Mouse (Mus musculus): ENCODE measurements at regions not wholly inside any gene's neighbourhood (a gene's known extent, or its start where the extent isn't known, plus 50 kb on each side); places are given as distances from the start of the nearest gene placed in this dataset.

DNA sequence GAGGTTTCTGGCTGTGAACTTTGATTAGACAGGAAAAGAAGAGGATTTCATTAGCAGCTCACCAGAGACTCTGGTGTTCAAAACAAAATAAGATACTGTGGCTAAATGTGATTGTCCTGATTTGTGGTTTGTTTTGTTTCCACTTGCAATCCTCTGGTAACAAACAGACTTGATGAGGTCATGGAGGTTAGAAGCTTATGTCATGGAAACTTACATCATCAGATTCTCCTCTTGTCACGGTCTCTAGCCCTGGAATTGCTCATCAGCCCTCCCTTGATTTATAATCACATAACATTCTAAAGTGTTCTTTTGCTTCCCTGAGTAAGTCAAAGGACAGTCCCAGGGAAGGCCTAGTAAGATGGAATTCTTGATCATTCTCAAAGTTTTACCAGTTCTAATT, 130.8 kb downstream of the Slc5a7 start:
- no peak overlapping the region for H3K27ac ChIP-seq (ENCODE audit: insufficient read depth, low read length)
- no peaks in the 10 kb centered on the region for H3K4me1 ChIP-seq (ENCODE audit: control insufficient read depth, insufficient read depth, low read length)
- WGBS: 55% methylated on average over 1 of the region's 1 CpGs
- DNase-seq: no peak
- H3K27me3 ChIP-seq (ENCODE audit: control insufficient read depth, insufficient read depth, low read length): no peaks in the 10 kb centered on the region
- TF ChIP-seq POLR2A (IDR thresholded peaks at IDR 0.05; ENCODE audit: borderline replicate concordance, insufficient read depth, low read length): no peak
- no peak for TF ChIP-seq CTCF (IDR thresholded peaks at IDR 0.05; ENCODE audit: borderline replicate concordance, insufficient read depth, low read depth, low read length)
- H3K4me3 ChIP-seq (replicated peaks; ENCODE audit: insufficient read depth, low read depth, low read length): no peak overlapping the region

DNA sequence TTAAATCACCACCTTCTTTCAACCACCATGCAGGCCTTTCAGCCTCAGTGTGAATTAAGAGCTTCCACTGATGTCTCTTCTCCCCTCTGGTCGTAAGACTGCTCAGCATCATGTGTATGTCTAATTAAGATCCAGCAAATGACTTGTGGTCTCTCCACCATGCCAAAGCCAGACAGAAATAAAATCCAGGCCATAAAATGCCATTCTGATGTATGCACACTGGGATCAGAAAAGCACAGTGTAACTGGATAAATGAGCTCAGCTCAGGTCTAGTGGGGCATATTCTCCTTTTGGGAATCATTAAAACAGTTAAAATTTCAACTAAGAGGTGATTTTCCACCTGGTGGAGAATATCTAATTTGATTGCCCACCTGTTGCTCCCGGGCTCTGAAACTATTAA, 136.5 kb downstream of the Slc5a7 start:
- DNase-seq: no peak
- WGBS: 80% methylated on average over 2 of the region's 2 CpGs
- Histone ChIP-seq H3K4me1 (ENCODE audit: control insufficient read depth, insufficient read depth, low read length) (no peaks in the 10 kb centered on the region), H3K4me3 (replicated peaks; ENCODE audit: insufficient read depth, low read depth, low read length) (no peak overlapping the region), H3K27me3 (ENCODE audit: control insufficient read depth, insufficient read depth, low read length) (no peaks in the 10 kb centered on the region), H3K27ac (ENCODE audit: insufficient read depth, low read length) (no peak overlapping the region)
- TF ChIP-seq CTCF (IDR thresholded peaks at IDR 0.05; ENCODE audit: borderline replicate concordance, insufficient read depth, low read depth, low read length): no peak

DNA sequence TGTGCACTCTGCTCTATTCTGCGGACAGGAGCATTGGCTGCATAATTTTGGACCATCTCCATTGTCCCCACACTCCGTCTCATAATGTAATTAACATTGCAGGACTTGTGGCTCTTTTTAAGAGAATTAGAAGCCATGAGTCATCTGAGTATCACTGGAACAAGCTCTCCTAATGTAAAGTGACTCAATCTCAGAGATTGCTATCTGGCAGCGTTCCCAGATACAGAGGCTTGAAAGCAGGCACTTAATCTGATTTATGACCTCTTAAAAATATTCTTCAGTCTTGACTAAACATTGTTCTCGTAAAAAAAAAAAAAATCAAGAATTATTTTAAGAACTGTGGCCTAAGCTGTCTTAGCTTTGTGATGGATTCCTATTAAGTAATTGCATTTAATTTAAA, 140.1 kb downstream of the Slc5a7 start:
- 31% methylated on average over 4 of the region's 4 CpGs for WGBS
- H3K27me3 ChIP-seq (ENCODE audit: control insufficient read depth, insufficient read depth, low read length): no peaks in the 10 kb centered on the region
- H3K4me1 ChIP-seq (ENCODE audit: control insufficient read depth, insufficient read depth, low read length): no peaks in the 10 kb centered on the region
- no peak for DNase-seq
- no peak for TF ChIP-seq CTCF (IDR thresholded peaks at IDR 0.05; ENCODE audit: borderline replicate concordance, insufficient read depth, low read depth, low read length)
- TF ChIP-seq POLR2A (IDR thresholded peaks at IDR 0.05; ENCODE audit: borderline replicate concordance, insufficient read depth, low read length): no peak
- H3K27ac ChIP-seq (ENCODE audit: insufficient read depth, low read length): no peak overlapping the region
- H3K4me3 ChIP-seq (replicated peaks; ENCODE audit: insufficient read depth, low read depth, low read length): no peak overlapping the region

DNA sequence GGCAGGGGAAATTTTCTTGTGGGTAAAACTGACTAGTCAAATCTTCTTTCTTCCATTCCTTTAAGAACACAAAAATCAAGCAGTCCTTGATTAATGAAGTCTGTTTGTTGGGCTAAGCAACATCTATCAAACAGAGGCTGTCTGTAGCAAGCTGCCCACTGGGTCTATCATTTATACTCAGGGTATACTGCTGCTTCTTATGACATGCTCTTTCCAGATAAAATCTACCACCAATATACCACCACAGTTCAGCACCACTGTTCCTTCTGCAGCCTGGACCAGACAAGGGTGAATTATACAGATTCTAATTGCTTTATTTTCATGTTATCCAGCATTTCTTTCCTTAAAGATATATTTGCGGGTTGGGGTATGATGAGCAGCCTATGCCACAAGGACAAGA, 140.5 kb downstream of the Slc5a7 start:
- H3K4me3 ChIP-seq (replicated peaks; ENCODE audit: insufficient read depth, low read depth, low read length): no peak overlapping the region
- 91% methylated on average over 1 of the region's 1 CpGs for WGBS
- H3K4me1 ChIP-seq (ENCODE audit: control insufficient read depth, insufficient read depth, low read length): no peaks in the 10 kb centered on the region
- H3K27ac ChIP-seq (ENCODE audit: insufficient read depth, low read length): no peak overlapping the region
- H3K27me3 ChIP-seq (ENCODE audit: control insufficient read depth, insufficient read depth, low read length): no peaks in the 10 kb centered on the region
- TF ChIP-seq CTCF (IDR thresholded peaks at IDR 0.05; ENCODE audit: borderline replicate concordance, insufficient read depth, low read depth, low read length) (no peak), POLR2A (IDR thresholded peaks at IDR 0.05; ENCODE audit: borderline replicate concordance, insufficient read depth, low read length) (no peak)
- DNase-seq: no peak

DNA sequence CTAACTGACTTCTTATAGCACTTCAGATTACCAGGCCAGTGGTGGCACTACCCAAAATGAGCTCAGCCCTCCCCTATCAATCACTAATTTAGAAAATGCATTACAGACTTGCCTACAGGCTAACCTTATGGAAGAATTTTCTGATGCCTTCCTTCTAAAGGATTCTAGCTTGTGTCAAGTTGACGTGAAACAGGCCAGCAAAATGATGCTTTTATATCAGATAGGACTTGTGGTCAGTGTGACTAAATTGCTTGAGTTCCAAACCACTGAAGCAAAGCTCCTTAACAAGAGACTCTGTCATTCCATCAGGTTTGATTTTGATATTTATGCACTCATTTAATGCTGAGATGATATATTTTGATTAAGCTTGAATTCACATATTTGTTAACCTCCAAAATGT, 143.0 kb downstream of the Slc5a7 start:
- DNase-seq: no peak
- no peak for TF ChIP-seq POLR2A (IDR thresholded peaks at IDR 0.05; ENCODE audit: borderline replicate concordance, insufficient read depth, low read length)
- TF ChIP-seq CTCF (IDR thresholded peaks at IDR 0.05; ENCODE audit: borderline replicate concordance, insufficient read depth, low read depth, low read length): no peak
- WGBS: 73% methylated on average over 1 of the region's 1 CpGs
- H3K4me1 ChIP-seq (ENCODE audit: control insufficient read depth, insufficient read depth, low read length): no peaks in the 10 kb centered on the region
- H3K27me3 ChIP-seq (ENCODE audit: control insufficient read depth, insufficient read depth, low read length): no peaks in the 10 kb centered on the region
- H3K4me3 ChIP-seq (replicated peaks; ENCODE audit: insufficient read depth, low read depth, low read length): no peak overlapping the region
- H3K27ac ChIP-seq (ENCODE audit: insufficient read depth, low read length): no peak overlapping the region

DNA sequence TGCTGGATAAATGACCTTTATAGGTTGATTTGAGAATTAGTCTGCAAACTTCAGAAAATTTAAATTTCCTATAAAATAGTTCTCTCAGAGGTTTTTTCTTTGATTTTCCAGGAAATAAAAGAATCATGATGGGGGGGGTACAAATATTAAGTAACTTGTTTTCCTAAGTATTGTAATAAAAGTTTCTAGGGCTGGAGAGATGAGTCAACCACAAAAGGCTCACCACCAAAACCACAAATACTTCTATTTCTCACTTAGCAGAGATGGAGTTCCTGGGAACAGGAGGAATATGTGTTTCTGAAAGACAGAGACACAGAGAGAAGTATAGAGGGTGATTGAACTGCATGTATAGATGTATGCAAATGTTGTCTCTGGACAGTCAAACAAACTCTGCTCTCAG, 144.3 kb downstream of the Slc5a7 start:
- no peak overlapping the region for H3K27ac ChIP-seq (ENCODE audit: insufficient read depth, low read length)

More for the DNA sequence above, 144.3 kb downstream of the Slc5a7 start:
- Histone ChIP-seq H3K4me1 (ENCODE audit: control insufficient read depth, insufficient read depth, low read length) (no peaks in the 10 kb centered on the region), H3K27me3 (ENCODE audit: control insufficient read depth, insufficient read depth, low read length) (no peaks in the 10 kb centered on the region), H3K4me3 (replicated peaks; ENCODE audit: insufficient read depth, low read depth, low read length) (no peak overlapping the region)
- DNase-seq: no peak
- TF ChIP-seq POLR2A (IDR thresholded peaks at IDR 0.05; ENCODE audit: borderline replicate concordance, insufficient read depth, low read length): no peak
- TF ChIP-seq CTCF (IDR thresholded peaks at IDR 0.05; ENCODE audit: borderline replicate concordance, insufficient read depth, low read depth, low read length): no peak

Measured in cerebellum, adult 2 months (tissue).